Mouse (Mus musculus) stomach, postnatal 0 days (tissue): ENCODE results near the gene Depdc1b.

ENCODE experiments used
- CTCF ChIP-seq: IDR thresholded peaks from 2 replicates; pipeline ENCODE4 v1.5.1; 2016; ENCODE audit warnings: antibody characterized with exemption, low read depth, mild to moderate bottlenecking, moderate library complexity
- EP300 ChIP-seq: optimal IDR thresholded peaks from 2 replicates; pipeline ENCODE3; 2016; ENCODE audit warnings: antibody characterized with exemption

- TF ChIP-seq CTCF (no peak), EP300 (no peak)
These were observed 2.9 kb downstream of the Depdc1b start for GRCm38 (mm10) chr13:108319028-108319427.
